Mouse (Mus musculus) layer of hippocampus, adult 11-12 months (tissue): ENCODE data around the gene Snx32.

Experiments
- DNase-seq: peaks from one replicate; pipeline ENCODE4 v3.0.0; 2022; ENCODE audit warnings: low spot score

The Snx32 gene

DNA sequence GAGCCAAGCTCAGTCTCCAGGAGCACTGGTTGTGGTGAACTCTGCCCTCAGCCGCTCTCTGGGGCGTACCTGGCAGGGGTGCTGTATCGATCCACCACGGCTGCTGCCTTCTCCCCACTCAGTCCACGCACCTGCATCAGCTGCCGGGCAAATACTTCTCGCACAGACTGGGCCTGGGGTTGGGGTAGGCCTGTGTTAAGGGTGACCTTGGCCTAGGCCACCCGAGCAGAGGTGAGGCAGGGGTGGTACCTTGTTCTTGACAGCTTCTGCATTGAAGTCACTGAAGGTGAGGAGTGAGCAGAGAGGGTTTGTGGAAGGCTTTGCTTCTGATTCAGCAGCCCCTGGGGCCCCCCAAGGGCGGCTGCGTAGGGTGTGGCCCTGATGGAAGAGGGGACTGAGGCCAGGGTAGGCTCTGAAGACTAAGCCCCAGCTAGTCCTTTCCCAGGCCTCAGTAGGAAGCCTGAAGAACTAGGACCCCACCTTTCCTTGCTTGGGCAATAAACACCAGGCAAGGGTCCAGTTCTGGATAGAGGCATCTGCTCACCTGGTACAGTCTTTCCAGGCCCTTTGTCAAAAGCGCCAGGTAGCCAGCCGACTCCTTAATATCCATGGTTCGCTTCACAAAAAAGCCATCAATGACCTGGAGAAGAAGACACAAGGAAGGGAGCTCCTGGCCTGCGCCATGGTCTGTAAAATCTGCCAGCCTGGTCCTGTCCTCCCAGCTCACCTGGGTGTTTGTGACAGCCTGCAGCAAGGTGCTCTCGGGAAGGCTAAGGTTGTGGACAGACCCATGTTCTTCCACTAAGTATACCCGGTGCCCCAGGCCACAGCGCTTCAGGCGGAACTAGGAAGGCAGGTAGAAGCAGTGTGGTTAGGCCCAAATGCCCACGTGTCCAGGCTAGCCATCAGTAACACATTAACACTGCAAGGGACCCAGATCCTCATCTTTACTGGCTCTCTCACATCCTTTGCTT is 26.7 kb downstream of the Snx32 start:
- no peak for DNase-seq

DNA sequence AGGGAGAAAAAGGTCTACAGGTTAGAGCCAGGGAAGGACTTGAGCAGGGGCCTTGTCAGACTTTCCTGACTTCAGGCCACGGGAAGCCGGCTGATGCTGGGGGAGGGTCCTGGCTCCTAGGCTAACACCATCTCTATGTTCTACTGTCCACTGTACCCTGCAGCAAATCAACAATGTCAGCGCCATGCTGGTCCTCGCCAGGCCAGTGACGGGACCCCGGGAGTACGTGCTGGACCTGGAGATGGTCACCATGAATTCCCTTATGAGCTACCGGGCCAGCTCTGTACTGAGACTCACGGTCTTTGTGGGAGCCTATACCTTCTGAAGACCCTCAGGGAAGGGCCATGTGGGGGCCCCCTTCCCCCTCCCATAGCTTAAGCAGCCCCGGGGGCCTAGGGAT is 28.9 kb downstream of the Snx32 start:
- DNase-seq: no peak

DNA sequence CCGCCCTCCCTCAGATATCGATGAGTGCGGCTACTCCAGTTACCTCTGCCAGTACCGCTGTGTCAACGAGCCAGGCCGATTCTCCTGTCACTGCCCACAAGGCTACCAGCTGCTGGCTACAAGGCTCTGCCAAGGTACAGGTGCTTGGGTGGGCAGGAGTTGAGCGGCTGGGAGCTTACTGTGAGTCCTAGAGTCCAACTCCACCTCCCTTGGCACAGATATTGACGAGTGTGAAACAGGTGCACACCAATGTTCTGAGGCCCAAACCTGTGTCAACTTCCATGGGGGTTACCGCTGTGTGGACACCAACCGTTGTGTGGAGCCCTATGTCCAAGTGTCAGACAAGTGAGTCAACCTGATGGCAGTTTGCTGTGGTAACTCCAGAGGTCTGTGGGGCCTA is 30.3 kb downstream of the Snx32 start:
- DNase-seq: no peak

DNA sequence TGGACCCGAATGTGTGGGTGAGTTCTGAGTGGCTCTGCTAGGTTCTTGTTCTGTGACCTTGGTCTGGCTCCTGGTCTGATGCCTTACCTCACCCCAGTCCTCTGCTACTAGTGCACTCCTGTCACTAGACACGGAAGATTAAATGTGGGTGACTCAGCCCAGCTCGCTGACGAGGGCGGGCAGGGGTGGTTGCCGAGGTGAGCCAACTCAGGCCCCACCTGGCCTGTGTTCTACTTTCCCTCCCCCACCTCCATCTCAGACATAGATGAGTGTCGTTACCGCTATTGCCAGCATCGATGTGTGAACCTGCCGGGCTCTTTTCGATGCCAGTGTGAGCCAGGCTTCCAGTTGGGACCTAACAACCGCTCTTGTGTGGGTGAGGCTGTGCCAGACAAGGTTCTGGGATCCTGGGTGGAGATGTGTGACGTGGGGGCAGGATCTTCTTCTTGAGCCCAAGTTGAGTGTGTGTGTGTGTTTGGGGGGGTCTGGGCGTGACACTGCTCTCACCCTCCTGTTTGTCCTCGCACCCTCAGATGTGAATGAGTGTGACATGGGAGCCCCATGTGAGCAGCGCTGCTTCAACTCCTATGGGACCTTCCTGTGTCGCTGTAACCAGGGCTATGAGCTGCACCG is 32.6 kb downstream of the Snx32 start:
- no peak for DNase-seq

DNA sequence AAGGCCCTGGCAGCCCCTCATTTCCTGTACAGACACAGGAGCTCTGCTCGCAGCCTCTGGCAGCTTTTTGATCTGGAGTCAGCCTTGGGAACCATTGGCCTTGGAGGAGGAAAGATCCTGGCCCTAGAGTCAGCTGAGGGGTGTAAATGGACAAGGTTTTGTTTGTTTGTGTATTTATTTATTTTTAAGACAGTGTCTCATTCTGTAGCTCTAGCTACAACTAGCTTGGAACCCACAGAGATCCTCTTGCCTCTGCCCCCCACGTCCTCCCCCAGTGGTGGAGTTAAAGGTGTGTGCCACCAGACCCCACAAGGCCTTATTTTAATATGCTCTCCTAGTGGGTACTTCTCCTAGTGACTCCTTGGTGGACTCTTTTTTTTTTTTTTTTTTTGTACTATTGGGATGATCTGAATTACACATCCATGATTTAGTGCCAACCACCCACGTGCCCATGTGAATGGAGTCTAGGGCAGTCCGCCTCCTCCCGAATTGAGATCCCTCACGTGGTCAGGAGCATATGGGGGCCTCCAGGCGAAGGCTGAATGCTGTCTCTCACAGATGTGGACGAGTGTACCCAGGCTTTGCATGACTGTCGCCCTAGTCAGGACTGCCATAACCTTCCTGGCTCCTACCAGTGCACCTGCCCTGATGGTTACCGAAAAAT is 33.2 kb downstream of the Snx32 start:
- DNase-seq: no peak

DNA sequence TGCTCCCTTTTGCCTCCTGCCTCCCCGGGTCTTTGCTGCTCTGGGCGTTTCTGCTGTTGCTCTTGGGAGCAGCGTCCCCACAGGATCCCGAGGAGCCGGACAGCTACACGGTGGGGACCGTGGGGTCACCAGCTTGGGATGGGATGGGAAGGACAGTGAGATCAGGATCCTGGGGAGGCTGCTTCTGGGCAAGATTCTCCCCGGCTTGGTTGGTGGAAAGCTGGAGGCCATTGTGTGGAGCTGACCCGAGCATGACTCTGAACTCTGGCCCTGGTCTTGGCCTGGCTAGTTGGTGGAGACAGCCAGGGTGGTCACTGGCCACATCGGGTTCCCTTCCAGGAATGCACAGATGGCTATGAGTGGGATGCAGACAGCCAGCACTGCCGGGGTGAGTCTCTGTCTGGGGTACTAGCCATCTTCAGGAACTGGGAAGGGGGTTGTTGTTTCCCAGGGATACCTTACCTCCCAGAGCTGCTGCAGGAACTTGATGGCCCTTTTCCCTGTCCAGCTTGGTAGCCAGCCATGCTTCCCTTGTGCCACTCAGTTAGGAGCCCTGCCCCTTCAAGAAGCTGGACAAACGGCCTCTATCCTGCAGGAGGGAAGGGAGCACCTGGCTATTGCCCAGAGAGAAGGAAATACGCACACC is 35.1 kb downstream of the Snx32 start:
- no peak for DNase-seq

DNA sequence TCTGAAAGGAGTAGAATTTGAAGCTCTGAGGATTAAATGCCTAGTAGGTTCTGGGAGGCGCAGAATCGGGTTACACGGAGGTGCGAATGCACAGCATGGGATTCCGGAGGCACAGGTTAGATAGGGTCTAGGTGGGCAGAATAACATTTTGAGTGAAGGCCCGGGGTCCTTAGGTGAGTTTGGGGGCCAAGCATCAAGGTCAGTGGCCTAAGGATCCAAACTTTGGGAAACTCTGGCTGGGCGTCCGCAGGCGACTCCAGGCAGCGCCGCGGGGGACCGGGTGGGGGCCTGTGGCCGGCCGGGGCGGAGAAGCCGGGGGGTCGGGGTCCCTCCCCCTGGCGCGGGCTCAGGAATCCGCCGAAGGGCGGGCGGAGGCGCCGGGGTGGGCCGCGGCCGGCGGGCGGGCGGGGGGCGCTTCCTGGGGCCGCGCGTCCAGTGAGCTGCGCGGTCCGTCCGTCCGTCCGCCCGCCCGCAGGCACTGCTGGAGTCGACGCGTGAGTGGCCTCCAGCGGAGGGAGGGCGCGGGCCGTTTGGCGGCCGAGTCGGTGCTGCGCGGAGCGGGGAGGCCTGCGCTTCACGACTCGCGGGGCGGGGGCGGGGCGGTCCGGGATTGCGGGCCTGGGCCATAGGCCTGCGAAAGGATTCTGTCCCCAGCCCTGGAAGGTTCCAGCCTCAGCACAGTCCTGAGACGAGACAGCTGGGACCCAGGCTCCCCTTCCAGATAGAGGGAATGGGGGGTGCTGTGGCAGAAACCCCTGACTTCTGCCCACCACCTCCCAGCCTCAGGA is 35.9 kb downstream of the Snx32 start:
- DNase-seq: no peak

DNA sequence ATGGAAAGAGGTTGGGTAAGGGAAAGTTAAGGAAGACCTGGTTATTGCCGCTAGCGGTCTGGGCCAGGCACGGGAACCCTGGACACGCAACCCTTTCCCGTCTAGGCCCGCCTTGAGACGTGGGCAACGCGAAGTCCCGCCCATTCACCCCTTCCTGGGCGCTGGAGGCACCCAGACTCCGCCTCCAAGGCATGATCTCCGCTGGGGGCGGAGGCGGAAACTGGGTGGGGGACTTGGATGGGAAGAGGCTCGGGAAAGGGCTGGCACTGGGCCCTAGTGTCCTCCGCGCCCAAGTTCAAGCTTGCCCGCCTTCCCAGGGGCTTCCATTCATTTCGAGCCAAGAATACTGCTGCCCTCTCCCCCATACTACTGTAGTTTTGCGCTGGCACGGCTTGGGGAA is 36.6 kb downstream of the Snx32 start, which contains the start of gene Efemp2:
Gene Efemp2, plus strand, starts transcription at position 235 of the 400 bp plus-strand sequence.
- peak; percentile 71 for DNase-seq

DNA sequence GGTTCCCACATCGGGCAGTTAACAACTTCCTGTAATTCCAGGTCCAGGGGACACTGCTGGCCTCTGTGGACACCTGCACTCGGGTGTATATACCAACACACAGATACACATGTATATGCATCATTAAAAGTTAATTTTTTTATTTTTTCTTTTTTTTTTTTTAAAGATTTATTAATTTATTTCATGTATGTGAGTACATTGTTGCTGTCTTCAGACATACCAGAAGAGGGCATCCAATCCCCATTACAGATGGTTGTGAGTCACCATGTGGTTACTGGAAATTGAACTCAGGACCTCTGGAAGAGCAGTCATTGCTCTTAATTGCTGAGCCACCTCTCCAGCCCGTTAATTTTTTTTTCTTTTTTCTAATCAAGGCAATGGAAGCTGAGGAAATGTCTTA is 37.5 kb downstream of the Snx32 start:
- no peak for DNase-seq

DNA sequence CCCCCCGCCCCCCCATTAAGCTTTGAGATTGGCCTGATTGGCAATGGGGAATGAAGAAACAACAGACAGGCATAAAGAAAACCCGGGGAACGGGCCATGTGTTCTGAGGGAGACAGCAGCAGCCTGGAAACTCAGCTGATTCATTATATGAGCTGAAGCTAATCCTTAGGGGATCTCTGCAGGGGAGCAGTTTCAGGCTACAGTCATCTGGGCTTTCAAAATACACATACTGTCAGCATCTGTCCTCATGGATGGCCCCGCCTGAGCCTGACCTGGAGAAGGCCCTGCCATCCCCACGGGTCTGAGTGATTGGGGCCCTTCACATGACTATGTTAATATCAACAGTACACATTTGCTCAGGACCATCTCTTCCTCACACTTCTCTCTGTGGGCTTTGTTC is 38.5 kb downstream of the Snx32 start:
- DNase-seq: no peak

DNA sequence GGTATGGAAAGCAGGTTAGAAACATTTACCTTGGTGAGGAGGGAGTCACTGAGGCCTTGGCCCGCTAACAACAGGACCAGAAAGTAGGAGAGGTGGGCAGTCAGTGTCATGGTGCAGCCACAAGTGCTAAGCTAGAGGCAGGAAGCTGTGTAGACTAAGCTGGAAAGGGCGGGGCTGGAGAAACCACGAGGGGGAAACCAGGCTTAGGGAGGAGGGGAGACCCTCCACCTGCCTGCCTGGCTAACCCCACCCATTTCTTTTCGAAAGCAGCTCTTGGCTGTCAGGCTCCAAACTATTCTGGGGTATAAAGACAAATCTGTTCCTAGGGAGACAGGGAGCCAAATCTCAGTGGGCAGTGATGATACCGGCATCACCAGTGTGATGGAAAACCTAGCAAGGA is 42.0 kb downstream of the Snx32 start, which contains the start of gene Ctsw:
Gene Ctsw, minus strand, starts transcription at position 134 of the 400 bp plus-strand sequence.
- DNase-seq: no peak

DNA sequence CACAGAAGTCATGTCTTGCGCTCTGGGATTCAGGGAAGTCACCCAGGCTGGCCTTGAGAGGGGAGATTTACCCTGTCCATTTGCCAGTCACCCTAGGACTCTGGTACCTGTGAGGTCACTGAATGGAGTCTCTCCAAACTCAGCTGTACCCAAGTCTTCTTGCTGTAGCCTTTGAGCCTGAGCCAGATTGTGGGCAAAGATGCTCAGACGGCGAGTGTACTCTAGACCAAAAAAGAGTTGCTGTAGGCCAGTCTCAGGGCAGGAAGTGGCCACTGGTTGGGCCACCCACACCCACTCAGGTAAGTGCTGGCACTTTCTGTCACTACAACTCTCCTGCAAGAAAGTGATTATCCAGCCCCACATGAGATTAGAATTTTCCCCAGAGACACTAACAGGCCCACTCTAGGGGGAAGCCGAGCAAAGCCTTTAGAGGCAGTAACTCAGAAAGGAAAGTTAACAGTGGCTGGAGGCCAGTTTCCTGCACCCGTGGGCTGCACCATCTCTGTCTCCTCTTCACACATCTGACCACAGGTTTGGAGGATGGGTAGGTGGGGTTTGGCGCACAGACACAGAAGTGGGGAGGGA is 43.3 kb downstream of the Snx32 start:
- no peak for DNase-seq

DNA sequence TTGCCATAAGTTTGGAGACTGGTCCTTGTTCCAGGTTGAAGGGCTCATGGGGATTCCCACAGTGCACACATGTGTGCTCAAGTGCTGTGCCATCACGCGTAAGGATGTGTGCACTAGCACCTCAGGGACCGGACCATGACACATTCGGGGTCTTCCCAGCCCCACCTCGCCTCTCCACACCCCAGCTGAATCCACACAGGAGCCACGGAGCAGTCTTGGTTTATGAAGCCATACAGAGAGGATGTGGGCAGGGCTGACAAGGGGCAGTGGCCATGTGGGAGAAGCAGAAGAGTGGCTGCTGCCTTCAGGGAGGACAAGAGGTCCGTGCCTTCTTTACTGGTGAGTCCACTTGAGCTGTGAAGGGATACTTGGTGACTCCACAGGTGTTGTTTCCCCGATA is 45.3 kb downstream of the Snx32 start:
- no peak for DNase-seq

DNA sequence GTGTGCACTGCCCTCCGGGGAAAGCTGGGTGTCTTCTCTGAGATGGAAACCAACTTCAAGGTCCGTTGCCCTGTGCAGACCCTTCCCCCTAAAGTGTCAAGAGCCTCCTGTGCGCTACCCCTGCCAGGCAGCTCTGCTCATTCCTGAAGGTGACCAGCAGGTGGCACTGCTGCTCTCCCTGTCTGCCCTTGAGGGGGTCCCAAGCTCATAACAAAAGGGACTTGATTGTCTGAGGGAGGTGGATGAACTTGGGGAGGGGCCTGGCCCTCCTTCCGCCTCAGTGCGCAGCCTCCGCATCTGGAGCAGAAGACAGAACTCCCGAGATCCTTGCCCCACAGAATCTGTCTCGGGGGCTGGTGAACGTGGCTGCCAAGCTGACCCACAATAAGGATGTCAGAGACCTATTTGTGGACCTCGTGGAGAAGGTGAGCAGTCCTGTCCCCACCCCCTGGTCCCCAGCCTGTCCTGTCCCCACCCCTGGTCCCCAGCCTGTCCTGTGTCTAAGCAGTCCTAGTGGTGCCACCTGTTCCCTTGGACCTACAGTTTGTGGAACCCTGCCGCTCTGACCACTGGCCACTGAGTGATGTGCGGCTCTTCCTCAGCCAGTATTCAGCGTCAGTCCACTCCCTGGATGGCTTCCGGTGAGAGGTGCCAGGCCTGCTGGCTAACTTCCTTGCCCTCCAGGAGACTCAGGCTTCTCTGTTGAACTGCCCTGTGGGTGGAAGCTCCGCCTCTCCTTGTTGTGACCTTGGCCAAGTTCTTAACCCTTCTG is 46.4 kb downstream of the Snx32 start:
- no peak for DNase-seq

DNA sequence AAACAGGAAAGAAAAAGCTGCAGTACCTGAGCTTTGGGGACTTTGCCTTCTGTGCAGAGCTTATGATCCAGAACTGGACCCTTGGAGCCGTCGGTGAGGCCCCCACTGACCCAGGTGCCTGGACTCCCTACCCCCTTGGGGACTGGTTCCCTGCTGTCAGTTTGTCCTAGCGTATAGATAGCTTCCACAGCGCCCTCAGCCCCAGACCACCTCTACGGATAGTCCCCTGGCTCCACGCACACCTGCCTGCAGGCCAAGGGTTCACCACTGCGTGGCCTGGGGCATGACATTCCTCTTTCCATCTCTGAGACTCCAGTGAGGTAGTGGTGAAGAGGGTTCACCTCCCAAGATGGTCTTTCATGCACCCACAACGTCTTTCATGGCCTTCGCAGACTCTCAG is 47.1 kb downstream of the Snx32 start:
- DNase-seq: no peak

DNA sequence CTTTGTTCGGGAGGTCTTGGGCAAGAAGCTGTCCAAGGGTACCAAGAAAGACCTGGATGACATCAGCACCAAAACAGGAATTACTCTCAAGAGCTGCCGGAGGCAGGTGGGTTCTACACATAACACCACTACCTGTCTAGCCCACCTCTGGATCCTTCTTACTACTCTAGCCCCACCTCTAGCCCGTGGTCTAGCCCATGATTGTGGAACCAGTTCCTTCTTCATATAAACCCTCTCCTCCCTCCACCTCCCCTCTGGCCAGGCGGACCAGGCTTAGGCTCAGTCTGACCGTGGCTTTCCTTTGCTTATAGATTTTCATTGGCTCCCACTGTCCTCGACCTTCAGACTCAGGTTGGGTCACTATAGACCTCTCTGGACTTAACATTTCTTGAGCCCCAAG is 48.9 kb downstream of the Snx32 start:
- DNase-seq: no peak

DNA sequence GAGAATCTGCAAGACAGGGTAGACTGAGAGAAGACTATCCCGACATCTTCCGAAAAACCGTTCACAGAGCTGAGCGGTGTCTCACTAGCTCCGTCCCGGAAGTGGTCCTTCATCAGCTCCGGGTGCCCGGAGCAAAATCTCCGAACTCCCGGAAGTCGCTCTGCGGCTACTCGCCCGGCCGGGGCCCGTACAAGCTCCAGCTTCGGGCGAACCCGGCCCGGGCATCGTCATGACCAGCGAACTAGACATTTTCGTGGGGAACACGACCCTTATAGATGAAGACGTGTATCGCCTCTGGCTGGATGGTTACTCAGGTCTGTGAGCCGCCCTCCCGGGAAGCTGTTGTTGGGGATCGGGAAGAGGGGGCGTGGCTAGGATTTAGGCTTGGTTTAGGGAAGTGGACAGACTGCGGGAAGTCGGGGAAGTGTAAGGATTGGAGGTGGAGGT is 49.9 kb downstream of the Snx32 start, which contains the start of gene Fibp:
Gene Fibp, plus strand, starts transcription at position 151 of the 447 bp plus-strand sequence.
- DNase-seq: peak; percentile 86

DNA sequence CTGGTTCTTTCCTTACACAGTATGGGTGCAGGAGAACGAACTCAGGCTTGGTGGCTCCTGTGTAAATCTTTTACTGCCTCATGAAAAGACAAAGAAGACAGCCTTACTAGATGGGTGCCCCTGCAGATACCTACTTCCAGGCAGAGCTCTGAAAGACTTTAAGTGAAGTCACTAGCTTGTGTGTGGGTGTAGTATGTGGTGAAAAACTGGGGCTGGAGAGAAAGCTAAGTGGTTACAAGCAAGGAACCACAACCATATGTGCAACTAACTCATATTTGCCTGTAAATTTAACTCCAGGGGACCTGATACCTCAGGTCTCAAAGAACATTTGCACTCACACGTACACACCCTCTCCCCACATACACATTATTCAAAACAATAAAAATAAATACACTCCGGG is 50.4 kb downstream of the Snx32 start:
- no peak for DNase-seq

DNA sequence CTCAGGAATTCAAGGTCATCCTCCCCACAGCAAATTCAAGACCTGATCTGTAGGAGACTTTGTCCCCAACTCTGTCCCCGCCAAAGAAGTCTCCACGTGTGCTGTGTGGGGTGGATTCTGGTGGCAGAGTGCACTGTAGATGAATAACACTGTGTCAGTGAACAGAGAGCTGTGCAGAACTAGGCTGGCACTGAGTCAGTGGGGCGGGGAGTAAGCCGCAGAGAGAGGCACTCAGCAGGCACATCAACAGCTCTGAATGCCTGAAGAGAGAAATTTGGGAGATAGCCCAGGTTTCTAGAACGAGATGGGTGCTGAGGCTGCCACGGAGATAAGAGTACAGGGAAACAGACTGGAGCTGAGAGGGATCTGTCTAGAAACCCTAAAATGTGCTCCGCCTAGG is 51.3 kb downstream of the Snx32 start:
- DNase-seq: peak; percentile 61
